Mouse (Mus musculus) ovary, postnatal 36 days (tissue): ENCODE data around the gene Dock10.

Source experiments
- DNase-seq: peaks from one replicate; pipeline ENCODE4 v3.0.0; 2022; ENCODE audit warnings: low spot score, mixed read lengths

Gene Dock10

DNA sequence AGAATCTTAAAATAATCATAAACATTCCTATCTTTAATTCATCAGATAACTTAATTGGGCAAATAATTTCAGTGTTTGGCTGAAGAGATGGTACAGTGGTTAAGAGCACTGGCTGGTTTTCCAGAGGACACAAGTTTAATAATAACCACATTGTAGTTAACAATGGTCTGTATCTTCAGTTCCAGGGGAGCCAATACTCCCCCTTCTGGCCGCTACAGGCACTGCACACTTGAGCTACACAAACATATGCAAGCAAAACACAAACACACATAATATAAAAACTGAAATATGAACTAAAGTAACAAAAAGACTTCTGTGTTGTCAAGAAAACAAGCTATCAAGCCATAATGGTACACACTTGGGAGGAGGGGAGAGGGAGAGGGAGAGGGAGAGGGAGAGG is 102.5 kb downstream of the Dock10 start:
- DNase-seq: no peak

DNA sequence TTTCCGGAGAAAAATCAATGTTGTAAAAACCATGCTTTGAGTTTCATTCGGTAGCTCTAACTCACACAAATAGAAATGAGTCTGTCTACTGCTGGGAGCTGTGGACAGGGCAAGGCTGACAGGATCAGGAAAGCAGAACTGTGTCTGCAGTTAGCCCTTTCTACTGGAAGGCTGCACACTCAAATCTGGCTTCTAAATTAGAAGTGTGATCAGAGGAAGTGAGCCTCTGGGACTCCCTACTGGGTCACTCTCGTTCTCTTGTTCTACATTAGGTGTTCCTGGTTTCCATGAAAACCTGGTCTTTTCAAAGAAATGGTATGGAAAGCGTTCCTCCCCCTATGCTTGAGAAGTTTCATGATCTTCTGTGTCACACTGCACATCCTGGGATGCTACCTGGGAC is 103.1 kb downstream of the Dock10 start:
- DNase-seq: no peak

- DNase-seq: no peak
Measured at GRCm38 (mm10) chr1:80654177-80654576, 104.2 kb downstream of the Dock10 start.

DNA sequence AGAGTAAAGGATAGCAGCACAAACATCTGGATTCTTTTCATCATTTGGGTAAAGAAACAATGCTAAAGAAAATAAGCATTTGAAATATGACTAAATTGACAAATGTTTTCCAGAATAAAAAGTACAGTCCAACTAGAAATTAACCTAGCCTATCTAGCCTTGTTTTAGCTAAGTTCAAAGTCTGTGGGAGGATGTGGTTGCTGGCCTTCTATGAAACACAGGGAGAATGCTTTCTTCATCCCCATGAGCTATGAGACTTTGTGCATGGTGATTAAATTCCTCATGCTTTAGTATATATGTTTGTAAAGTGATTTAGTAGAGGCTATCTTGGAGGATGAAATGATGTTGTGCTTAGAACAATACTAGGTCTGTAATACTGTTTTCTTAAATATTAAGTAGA is 105.5 kb downstream of the Dock10 start:
- no peak for DNase-seq

DNA sequence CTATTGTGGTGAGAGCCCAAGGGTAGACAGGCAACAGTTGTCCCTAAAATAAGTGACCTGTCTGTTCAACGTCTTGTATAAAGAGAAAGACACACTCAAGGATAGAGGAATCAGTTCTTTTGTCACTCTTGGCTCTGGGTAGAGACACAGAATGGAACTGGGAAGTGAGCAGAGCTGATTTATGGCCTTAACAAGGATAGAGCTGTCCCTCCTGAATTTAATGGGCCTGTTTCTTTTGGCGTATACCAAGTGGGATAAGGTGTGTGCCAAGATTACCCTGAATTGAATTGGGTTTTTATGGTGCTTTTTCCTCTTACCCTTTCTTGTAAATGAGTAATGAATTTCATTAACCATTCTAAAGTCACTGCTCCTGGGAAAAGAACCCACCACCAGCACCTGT is 106.2 kb downstream of the Dock10 start:
- DNase-seq: no peak

- no peak for DNase-seq
Measured at GRCm38 (mm10) chr1:80646602-80647001, 111.7 kb downstream of the Dock10 start.

GRCm38 (mm10) chr1:80643866-80644451 is 114.4 kb downstream of the Dock10 start:
- DNase-seq: no peak

GRCm38 (mm10) chr1:80641832-80642231 is 116.5 kb downstream of the Dock10 start:
- no peak for DNase-seq

DNA sequence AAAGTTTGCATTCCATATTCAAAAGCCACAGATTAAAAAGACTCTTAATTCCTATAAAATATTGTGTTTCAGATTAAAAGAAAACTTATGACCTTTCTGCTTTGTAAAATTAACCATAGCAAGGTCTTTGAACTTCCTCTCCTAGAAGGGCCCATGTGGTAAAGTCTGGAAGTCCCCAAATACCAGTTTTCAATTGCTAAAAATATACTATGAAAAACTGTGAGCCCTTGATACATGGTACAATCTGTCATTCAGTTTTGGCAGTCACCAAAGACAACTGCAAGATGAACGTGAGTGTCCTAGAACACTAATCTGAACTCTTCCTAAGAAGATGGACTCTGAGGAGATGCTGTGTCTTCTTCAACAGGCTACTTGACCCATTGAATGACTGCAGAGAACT is 117.0 kb downstream of the Dock10 start:
- DNase-seq: no peak

DNA sequence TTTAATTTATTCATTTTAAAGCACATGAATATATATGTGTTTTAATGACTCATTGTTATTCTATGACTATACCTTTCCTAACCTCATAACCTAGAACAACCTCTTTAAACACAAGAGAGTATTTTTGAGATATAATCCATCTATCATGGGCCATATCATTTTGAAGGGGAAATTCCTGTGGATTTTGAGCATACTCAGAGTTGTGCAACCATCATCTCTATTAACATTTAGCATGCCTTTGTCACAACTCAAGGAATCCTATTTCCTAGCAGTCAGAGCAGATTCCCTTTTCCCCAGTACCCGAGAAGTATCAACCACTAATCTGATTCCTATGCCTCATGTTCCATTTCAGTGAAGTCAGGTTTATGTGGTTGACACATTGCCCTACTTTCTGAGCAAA is 118.8 kb downstream of the Dock10 start:
- DNase-seq: no peak

DNA sequence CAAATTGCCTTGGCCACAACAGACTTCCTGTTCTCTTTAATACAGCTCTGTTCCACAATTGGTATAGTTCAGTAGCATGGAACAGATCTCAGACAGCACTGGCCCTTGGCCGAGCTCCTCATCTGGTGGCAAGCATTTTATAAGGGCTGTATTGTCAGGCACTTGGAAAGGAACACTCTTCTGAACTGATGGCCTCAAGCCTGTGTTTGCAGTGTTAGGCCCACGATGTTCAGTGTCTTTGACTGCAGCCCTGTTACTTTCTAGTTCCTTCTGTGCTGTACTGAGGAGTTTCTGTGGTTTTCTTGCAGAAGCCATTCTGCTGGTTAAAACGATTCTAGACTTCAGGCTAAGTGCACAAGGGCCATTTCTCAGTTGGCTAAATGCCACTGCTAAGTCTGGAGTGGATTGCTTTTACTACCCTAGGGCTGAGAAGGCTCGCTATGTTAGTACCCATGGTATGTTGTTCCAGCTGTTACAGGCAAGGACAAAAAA is 121.1 kb downstream of the Dock10 start:
- peak; percentile 6 for DNase-seq

DNA sequence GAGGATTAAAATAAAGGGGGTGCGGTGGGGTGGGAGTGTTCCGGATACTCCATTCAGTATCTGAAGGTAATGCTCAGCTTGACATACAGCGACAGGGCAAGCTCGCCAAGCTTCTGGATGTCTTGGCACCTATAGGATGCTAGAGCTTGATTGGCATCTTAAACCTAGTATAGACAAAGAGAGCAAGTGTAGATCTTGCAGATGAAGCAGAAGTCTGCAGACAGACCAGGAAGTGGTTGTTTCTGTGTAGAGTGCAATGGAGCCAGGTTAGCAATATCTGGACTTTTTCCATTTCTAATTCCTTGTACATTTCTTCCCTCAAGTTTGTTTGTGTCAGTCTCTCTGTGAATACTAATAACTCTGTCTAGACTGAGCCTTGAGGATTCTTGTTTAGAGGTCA is 122.5 kb downstream of the Dock10 start:
- no peak for DNase-seq

DNA sequence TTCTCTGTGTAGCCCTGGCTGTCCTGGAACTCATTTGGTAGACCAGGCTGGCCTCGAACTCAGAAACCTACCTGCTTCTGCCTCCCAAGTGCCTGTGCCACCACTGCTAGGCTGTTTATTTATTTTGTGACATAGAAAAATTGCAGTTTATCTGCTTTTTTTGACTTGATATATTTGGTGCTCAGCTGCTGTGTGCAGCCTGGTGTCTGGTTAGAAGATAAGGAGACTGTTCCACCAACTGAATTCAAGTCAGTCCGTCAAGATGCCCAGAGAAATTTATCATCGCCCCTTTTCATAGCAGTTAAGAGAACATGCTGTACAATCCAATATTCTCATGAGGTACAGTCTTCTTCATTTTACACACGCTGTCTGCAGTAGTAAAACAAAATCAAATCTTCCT is 124.8 kb downstream of the Dock10 start:
- no peak for DNase-seq

GRCm38 (mm10) chr1:80630179-80631149 is 127.9 kb downstream of the Dock10 start:
- no peak for DNase-seq

DNA sequence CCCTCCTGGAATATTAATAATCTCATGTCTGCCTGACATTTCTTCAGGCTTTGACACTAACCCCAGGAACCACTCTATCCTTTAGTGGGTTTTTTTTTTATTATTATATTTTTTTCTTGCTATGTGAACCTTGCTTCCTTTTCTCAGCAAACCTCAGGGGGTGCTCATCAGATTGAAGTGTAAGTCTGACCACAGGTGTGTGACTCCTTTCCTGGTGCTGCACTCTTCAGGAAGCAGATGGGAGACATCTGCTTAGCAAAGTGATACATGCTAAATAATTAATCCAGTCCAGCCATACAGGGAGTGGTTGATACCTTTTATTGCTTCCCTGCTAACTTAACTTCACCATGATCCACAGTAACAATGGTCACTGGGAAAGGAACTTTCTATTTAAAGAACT is 130.3 kb downstream of the Dock10 start:
- no peak for DNase-seq

DNA sequence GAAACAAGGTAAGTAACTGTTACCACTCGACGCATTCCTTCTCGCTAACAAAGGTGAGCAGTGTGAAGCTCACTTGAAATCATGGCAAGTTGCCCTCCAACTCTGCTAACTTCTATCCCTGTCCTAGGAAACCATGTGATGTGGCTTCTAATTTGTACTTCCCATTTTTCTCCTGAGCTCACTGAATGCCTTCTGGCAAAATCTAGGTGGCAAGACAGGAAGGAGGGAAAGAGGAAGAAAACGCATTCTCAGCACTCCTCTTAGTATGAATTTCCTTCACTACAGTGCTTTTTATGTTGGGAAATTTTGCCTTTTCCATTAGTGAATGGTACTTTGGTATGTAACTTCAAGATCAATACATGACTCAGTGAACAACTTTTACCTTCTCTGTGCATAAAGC is 131.5 kb downstream of the Dock10 start:
- DNase-seq: no peak

DNA sequence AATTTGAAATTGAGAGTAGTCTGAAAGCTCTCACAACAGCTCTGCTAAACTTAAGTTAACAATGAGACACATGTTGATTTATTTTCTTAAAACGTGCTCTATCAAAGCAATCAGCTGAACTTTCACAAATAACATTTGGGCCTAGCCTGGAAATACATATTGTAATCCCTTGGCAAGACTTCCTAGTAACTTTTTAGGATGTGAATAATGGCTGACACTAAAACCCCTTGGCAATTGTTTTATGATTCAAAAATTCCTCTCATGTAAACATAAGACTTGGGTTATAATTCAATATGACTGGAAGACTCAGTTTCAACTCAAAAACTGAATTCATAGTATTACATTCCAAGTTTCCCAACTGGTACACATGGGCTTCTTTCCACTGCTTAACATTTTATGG is 133.0 kb downstream of the Dock10 start:
- no peak for DNase-seq

DNA sequence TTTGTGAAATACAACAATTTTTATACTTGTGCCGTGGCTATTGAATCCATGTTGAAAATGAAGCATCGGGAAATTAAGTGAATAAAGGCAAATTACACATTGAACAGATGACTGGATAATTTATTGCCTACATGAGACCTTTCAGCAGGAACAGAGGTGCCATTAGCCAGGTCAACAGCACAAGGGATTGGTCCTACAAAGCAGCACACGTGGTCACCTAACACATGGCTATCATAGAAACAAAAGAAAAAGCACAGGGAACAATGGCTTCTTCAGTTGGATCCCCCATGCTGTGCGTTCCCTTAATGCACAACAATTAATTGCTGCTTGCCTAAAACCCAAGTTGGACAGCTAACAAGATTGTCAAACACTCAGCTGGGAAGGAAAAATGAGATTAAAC is 133.8 kb downstream of the Dock10 start:
- DNase-seq: no peak

DNA sequence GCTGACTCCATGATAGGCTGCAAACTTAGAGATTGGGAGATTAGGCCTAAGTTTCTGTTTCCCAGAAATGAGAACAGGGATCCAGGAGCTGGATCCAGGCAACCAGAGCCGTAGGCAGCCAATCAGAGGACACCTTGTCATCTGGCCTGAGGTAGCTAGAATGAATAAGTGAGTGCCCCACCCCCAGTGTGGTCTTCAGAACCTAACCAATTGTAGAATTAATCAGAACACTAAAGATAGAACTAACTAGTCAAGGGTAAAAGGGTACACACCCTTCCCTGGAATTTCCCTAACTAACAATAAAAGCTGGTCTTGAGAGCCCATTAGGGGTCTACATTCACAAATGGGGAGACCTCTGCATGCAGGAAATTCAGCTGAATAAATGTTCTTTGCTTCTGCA is 135.7 kb downstream of the Dock10 start:
- DNase-seq: no peak

DNA sequence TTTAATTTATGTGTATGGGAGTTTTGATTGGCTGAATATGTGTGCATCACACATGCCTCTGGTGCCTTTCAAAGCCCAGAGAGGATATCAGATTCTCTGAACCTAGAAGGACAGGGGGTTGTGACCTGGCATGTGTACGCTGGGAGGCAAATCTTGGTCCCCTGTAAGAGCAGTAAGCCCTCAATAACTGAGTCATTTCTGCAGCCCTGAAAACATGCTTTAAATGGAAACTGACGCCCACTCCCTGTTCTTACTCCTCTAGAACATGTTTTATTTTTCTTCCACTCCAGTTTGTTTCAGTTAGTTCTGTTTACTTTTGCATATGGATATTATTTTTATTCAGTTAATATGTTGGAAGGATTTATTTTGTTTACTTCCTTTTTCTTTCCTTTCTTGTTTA is 139.2 kb downstream of the Dock10 start:
- no peak for DNase-seq

GRCm38 (mm10) chr1:80616671-80617070 is 141.7 kb downstream of the Dock10 start:
- DNase-seq: no peak

DNA sequence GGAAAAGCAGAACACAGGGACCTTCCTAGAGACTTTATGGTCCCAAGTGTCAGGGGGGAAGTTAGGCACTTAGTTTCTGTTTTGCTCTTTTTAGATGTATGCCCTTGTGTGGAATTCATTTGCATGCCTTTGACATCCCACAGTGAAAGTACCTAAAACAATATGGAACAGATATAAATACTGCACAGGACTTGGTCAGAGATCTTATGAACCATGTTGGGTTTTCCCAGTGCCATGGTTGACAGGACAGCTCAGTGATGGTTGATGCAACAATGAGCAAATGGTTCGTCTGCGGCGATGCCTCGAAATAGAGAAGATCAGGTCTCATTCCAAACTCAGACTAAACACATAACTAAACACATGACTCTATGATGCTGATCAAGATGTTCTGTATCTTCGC is 143.6 kb downstream of the Dock10 start:
- DNase-seq: no peak

- DNase-seq: no peak
Measured at GRCm38 (mm10) chr1:80613395-80614011, 144.8 kb downstream of the Dock10 start.
